Mouse (Mus musculus): ENCODE results near the gene Kcnd3.

- no peak for TF ChIP-seq CTCF (conservative IDR thresholded peaks at IDR 0.05; ENCODE audit: insufficient read depth, insufficient read length, low read depth, low read length)
- TF ChIP-seq POLR2A (IDR thresholded peaks at IDR 0.05; ENCODE audit: low read depth, low read length) = no peak
Measured at GRCm38 (mm10) chr3:105505873-105506170, 53.7 kb downstream of the Kcnd3 start.
